Mouse (Mus musculus) limb, embryonic 12.5 days (tissue): ENCODE results near the gene Tnrc6c. TPM values are rescaled to one million over a fixed set of nuclear protein-coding genes. Genes with fewer than 3 reads are reported as not detected.

ENCODE experiments used
- ATAC-seq: fragments of 200-750 bp; cut with Nextera tagmentation; 2 replicates; pipeline ENCODE4 v1.8.0; 2017; ENCODE audit warnings: low read depth, moderate TSS enrichment; ENCODE audit not compliant: insufficient number of reproducible peaks, insufficient read depth, low FRiP score, low TSS enrichment
- H3K27ac ChIP-seq: fragments of 300-500 bp; sonication (generic); 2 replicates; pipeline ENCODE4 v1.5.1; 2016; ENCODE audit warnings: mild to moderate bottlenecking, moderate library complexity
- H3K27me3 ChIP-seq: fragments of 300-500 bp; sonication (generic); 2 replicates; pipeline ENCODE4 v1.6.1; 2016; ENCODE audit warnings: mild to moderate bottlenecking, moderate library complexity
- H3K36me3 ChIP-seq: fragments of 300-500 bp; sonication (generic); 2 replicates; pipeline ENCODE4 v1.6.1; 2016; ENCODE audit warnings: mild to moderate bottlenecking, moderate library complexity
- H3K4me1 ChIP-seq: fragments of 300-500 bp; sonication (generic); replicated peaks from 2 replicates; pipeline ENCODE4 v1.6.1; 2016
- H3K4me2 ChIP-seq: fragments of 300-500 bp; sonication (generic); 2 replicates; pipeline ENCODE4 v1.6.1; 2016; ENCODE audit warnings: mild to moderate bottlenecking, moderate library complexity
- H3K4me3 ChIP-seq: fragments of 300-500 bp; sonication (generic); replicated peaks from 2 replicates; pipeline ENCODE4 v1.5.1; 2016; ENCODE audit warnings: mild to moderate bottlenecking
- H3K9ac ChIP-seq: fragments of 300-500 bp; sonication (generic); replicated peaks from 2 replicates; pipeline ENCODE4 v1.6.1; 2016; ENCODE audit warnings: mild to moderate bottlenecking, moderate library complexity
- H3K9me3 ChIP-seq: fragments of 300-500 bp; sonication (generic); 2 replicates; pipeline ENCODE4 v1.6.1; 2016; ENCODE audit warnings: mild to moderate bottlenecking, moderate library complexity
- WGBS: fragments of 180-500 bp; shearing (Covaris S2); methylation state at CpG from one replicate; pipeline ENCODE4 v1.1.7; 2016; 5-methylcytosine and 5-hydroxymethylcytosine counted together
- polyA plus RNA-seq: library from polyadenylated mRNA; unstranded; fragments of >200 nt; fragmentation: Nextera tagmentation; extraction: Ambion mirVana; gene quantifications from 2 replicates; pipeline ENCODE4 v1.2.1, GENCODE M21; 2016

The Tnrc6c gene
- polyA plus RNA-seq, 1 experiment from 2014 or later, result 22.6 TPM

DNA sequence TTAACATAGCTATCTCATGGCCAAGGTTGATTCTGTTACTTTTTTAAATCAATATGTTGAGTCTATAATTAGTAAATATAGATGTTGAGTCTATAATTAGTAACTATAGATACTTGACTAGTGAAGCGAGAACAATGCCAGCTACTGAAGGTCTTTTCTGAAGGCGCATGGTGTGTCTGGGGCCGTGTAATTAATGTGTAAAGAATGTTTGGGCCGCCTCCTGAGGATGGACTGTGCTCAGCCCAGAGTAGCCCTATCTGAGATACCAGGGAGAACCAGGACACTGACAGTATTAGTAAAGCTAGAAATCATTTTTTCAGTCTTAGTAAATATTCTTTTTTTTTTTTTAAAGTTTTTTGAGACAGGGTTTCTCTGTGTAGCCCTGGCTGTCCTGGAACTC, 46.8 kb downstream of the Tnrc6c start:
- Histone ChIP-seq H3K9ac (no peak overlapping the region), H3K4me1 (peaks cover 12% of the 10 kb centered on the region), H3K27ac (no peak overlapping the region), H3K4me3 (no peak overlapping the region), H3K9me3 (peaks cover 6% of the 10 kb centered on the region), H3K4me2 (no peak overlapping the region), H3K36me3 (peaks cover 26% of the 10 kb centered on the region), H3K27me3 (no peaks in the 10 kb centered on the region)
- 83% methylated on average over 4 of the region's 4 CpGs for WGBS
- ATAC-seq, result no peak

DNA sequence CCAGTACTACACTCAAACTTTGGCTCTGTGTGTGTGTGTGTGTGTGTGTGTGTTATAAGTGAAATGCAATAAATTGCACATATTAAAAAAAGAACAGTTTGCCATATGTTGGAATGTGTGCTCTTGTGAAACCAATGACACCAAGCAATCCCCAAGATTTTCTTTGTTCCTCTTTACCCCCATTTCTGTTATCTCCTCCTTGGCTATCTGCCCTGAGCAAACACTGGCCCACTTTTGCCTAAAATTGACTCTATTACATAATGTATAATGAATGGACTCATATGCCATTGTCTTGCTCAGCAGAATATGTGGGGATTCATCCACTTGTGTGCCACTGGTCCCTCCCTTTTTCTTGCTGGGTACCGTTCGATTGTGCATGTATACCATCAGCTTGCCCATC, 52.2 kb downstream of the Tnrc6c start:
- Histone ChIP-seq H3K27ac (no peak overlapping the region), H3K4me3 (no peak overlapping the region), H3K9ac (no peak overlapping the region), H3K4me2 (no peak overlapping the region), H3K36me3 (peaks cover 38% of the 10 kb centered on the region), H3K9me3 (peaks cover 6% of the 10 kb centered on the region), H3K4me1 (no peaks in the 10 kb centered on the region), H3K27me3 (no peaks in the 10 kb centered on the region)
- ATAC-seq, result no peak
- 93% methylated on average over 2 of the region's 2 CpGs for WGBS

DNA sequence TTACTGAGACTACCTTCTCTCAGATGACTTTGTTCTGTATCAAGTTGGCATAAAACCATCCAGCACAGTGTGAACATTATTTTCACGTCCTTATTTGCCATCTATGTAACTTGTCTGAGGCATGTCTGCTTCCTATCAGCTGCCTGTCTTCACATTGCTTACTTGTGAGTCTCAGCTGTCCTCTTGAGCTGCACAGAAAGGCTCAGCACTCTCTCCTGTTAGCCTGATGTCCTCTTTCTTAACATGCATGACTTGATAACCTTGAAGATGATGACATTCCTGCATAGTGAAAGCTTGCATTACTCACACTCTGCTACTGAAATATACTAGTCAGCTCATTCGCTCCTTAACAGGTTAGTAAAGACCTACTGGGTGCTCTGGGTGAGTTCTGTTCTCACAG, 53.1 kb downstream of the Tnrc6c start:
- ATAC-seq, result no peak
- Histone ChIP-seq H3K36me3 (peaks cover 36% of the 10 kb centered on the region), H3K9me3 (peaks cover 6% of the 10 kb centered on the region), H3K4me2 (no peak overlapping the region), H3K4me1 (no peaks in the 10 kb centered on the region), H3K9ac (no peak overlapping the region), H3K27me3 (no peaks in the 10 kb centered on the region), H3K27ac (no peak overlapping the region), H3K4me3 (no peak overlapping the region)
- 87% methylated on average over 2 of the region's 2 CpGs for WGBS

DNA sequence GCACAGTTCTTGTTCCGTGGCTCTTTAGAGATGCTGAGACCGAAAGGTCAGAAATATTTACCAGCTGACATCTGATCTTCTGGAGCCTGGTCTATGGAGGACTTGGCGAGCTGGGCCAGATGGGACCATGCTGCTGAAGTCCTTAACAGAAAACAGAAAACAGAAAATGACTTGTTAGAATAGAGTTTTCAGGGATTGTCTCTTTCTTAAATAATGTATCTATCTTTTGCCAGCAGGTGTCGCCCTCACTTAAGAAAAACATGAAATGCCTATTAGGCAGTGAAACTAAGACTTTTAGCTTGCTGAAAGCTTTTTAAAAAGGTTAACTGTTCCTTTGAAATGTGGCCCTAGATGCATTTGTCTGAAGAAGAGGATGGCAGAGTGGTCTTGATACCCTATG, 55.2 kb downstream of the Tnrc6c start:
- Histone ChIP-seq H3K9me3 (no peaks in the 10 kb centered on the region; the same call in 1 of the 2 replicates), H3K4me3 (no peak overlapping the region), H3K9ac (no peak overlapping the region), H3K27me3 (no peaks in the 10 kb centered on the region), H3K4me2 (no peak overlapping the region), H3K27ac (no peak overlapping the region), H3K36me3 (peaks cover 36% of the 10 kb centered on the region), H3K4me1 (no peaks in the 10 kb centered on the region)
- 54% methylated on average over 4 of the region's 4 CpGs for WGBS
- no peak for ATAC-seq

DNA sequence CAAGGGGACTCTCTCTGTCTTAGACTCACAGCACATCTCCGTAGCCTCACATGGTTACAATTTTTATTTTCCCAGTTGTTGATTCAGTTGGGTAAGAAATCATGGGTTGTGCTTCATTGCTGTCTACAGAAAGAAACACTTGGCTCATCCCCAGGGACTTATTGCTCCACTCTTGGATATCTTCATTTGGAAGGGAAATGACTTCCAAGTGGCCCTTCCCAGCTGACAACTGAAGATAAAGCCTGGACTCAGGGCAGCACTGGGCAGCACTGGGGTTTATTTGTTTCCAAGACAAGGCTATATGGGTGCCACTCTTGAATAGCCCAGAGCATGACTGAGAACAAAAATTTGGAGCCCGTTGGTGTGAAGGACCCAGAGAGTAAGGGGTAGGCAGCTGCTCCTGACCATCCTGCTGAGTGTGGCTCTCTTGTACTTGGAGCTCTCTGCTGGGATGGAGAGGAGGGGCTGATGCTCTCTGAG, 56.8 kb downstream of the Tnrc6c start:
- H3K36me3 ChIP-seq, result peaks cover 51% of the 10 kb centered on the region

DNA sequence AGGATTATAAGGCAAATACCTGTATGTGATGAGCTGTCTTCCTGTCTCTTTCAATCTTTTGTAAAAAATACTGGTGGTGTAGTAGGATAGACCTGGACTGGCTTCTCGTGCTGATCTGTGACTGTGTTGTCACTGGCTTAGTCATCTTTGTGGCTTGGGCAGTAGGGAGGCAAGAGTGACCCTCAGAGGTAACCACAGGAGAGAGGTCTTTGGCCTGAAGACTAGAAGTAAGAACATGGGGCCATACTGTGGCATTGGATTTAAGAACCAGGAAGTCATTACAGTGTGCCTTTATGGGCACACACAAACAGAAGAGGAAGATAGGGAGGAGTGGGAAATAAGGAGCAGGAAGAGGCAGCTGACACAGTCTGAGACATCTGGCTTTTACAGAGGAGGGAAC, 58.0 kb downstream of the Tnrc6c start:
- Histone ChIP-seq H3K27me3 (no peaks in the 10 kb centered on the region), H3K4me1 (no peaks in the 10 kb centered on the region), H3K9ac (no peak overlapping the region), H3K4me3 (no peak overlapping the region), H3K27ac (no peak overlapping the region), H3K4me2 (no peak overlapping the region), H3K36me3 (peaks cover 56% of the 10 kb centered on the region), H3K9me3 (no peaks in the 10 kb centered on the region; the same call in 1 of the 2 replicates)
- WGBS, result 94% methylated on average over 1 of the region's 1 CpGs
- no peak for ATAC-seq

More for the DNA sequence above, 56.8 kb downstream of the Tnrc6c start:
- H3K9ac ChIP-seq, result no peak overlapping the region
- WGBS, result 94% methylated on average over 2 of the region's 2 CpGs
- no peaks in the 10 kb centered on the region for H3K27me3 ChIP-seq
- H3K4me1 ChIP-seq, result no peaks in the 10 kb centered on the region
- H3K4me2 ChIP-seq, result no peak overlapping the region
- H3K27ac ChIP-seq, result no peak overlapping the region
- no peak for ATAC-seq
- no peaks in the 10 kb centered on the region; the same call in 1 of the 2 replicates for H3K9me3 ChIP-seq
- no peak overlapping the region for H3K4me3 ChIP-seq

DNA sequence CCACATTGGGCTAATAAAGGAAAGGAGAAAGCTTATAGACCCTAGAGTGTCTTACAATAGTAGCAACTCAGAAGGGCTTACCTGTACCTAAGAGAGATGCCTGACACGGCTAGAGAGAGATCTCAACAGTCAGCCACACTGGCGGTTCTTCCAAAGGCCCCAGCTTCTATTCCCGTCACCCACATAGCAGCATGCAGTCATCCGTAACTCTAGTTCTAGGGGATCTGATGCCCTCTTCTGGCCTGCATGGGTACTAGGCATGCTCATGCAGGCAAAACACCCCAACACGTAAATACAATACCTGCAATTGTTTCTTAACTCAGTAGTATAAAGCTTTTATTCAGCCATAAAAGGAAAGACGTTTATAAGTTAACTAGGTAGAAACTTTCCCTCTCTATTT, 59.3 kb downstream of the Tnrc6c start:
- no peak overlapping the region for H3K9ac ChIP-seq
- no peak overlapping the region for H3K4me3 ChIP-seq
- no peaks in the 10 kb centered on the region for H3K27me3 ChIP-seq
- no peak overlapping the region for H3K27ac ChIP-seq
- no peaks in the 10 kb centered on the region for H3K4me1 ChIP-seq
- peaks cover 66% of the 10 kb centered on the region for H3K36me3 ChIP-seq
- ATAC-seq, result no peak
- no peak overlapping the region for H3K4me2 ChIP-seq
- 94% methylated on average over 6 of the region's 6 CpGs for WGBS
- no peaks in the 10 kb centered on the region; the same call in 1 of the 2 replicates for H3K9me3 ChIP-seq

DNA sequence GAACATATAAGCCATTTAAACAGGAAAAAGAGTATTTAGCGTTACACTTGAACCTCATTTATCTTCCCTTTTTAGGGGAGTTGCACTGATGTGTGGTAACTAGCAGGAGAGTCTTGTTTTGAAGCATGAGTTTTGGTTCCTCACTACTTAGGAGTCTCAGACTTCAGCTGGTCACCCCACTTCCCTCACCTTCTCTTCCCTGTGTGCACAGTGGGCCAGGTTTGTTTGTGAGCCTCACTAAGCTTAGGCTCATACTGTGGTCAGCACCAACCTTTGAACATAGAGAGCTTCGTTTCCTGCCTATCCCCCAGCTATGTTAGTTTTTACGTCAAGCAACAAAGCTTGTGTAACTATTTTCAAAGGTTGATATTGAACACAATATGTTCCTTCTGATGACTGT, 64.7 kb downstream of the Tnrc6c start:
- no peak for ATAC-seq
- Histone ChIP-seq H3K4me2 (no peak overlapping the region), H3K27me3 (no peaks in the 10 kb centered on the region), H3K9ac (no peak overlapping the region), H3K27ac (no peak overlapping the region), H3K4me3 (no peak overlapping the region), H3K9me3 (no peaks in the 10 kb centered on the region), H3K4me1 (no peaks in the 10 kb centered on the region), H3K36me3 (peaks cover 97% of the 10 kb centered on the region)
- 94% methylated on average over 3 of the region's 3 CpGs for WGBS

DNA sequence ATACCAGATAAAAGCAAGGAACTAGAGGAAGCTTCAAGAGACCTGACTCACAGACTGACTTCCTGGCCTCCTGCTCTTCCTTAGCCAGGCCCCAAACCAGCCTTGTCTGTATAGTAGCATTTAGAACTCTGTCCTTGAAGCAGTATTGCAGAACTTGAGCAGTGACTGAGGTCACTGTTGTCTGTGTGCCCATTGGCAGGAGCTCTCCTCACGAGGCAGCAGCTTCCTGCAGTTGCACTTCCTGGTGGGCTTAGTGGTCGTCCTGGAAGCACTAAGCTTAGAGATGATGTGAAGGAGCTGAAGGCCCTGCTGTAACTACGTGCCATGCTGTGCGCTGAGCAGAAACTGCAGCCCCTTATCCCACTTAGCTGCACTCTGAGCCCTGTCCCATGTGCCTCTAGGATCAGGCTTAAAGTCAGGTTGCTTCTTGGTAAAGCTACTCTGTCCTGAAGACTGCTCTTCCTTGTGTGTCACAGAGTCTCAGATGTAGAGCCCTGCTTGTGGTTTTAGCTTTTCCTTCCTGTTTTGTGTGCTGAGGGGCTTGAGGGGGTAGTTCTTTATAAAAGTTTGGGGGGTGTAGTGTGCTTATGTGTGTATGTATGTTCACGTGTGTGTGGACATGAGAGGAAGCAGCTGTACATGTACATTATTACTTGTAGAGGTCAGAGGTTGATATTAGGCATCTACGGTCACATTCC, 70.7 kb downstream of the Tnrc6c start:
- no peak for ATAC-seq
- peaks cover 61% of the 10 kb centered on the region for H3K36me3 ChIP-seq
- H3K9me3 ChIP-seq, result no peaks in the 10 kb centered on the region
- no peaks in the 10 kb centered on the region for H3K27me3 ChIP-seq
- H3K4me2 ChIP-seq, result no peak overlapping the region
- H3K27ac ChIP-seq, result no peak overlapping the region
- H3K4me3 ChIP-seq, result no peak overlapping the region
- H3K9ac ChIP-seq, result no peak overlapping the region
- H3K4me1 ChIP-seq, result peaks cover 6% of the 10 kb centered on the region; the same call in 1 of the 2 replicates
- 87% methylated on average over 6 of the region's 6 CpGs for WGBS

DNA sequence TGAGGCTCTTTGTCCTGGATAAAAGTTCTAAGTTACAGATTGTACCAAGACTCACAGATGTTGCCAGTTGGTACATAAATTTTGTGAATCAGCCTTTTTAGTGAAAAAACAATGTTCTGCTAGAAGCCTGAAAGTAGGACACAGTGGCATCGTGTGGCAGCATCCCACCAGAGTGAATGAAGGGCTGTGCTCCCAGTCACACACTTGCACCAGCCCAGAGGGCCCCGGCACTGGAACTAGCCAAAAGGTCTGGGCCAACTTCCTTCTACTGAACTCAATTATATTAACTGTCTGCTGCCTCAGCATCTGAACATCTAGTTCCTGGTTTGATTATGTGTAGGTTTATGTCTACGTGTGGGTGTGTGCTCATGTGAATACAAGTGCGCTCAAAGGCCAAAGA, 72.9 kb downstream of the Tnrc6c start:
- 92% methylated on average over 4 of the region's 4 CpGs for WGBS

DNA sequence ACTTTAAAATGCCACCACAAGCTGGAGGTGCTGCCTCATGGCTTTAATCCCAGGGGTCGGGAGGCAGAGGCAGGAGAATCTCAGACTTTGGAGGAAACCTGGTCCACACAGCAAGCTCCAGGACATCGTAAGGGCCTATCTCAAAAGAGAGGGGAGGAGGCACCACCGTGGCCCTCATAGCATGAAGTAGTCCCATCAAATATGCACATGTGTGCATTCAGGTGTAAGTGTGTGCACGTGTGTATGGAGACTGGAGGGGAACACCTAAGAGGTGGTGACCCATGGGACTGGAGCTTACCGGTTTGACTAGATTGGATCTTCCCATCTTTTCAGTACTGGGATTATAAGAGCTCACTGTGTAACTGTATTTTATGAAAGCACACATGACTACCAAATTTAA, 74.2 kb downstream of the Tnrc6c start:
- no peak for ATAC-seq
- no peak overlapping the region for H3K9ac ChIP-seq
- whole genome bisulfite sequencing, result 91% methylated on average over 5 of the region's 5 CpGs
- H3K27me3 ChIP-seq, result no peaks in the 10 kb centered on the region
- peaks cover 8% of the 10 kb centered on the region; the same call in 1 of the 2 replicates for H3K4me1 ChIP-seq
- no peak overlapping the region for H3K4me2 ChIP-seq
- no peaks in the 10 kb centered on the region for H3K9me3 ChIP-seq
- H3K36me3 ChIP-seq, result peaks cover 39% of the 10 kb centered on the region
- peak overlapping the region; percentile 54 for H3K27ac ChIP-seq
- no peak overlapping the region for H3K4me3 ChIP-seq

More for the DNA sequence above, 72.9 kb downstream of the Tnrc6c start:
- Histone ChIP-seq H3K9me3 (no peaks in the 10 kb centered on the region), H3K36me3 (peaks cover 41% of the 10 kb centered on the region), H3K27me3 (no peaks in the 10 kb centered on the region), H3K4me1 (peaks cover 8% of the 10 kb centered on the region; the same call in 1 of the 2 replicates), H3K27ac (no peak overlapping the region), H3K9ac (no peak overlapping the region), H3K4me3 (no peak overlapping the region), H3K4me2 (no peak overlapping the region)
- no peak for ATAC-seq

DNA sequence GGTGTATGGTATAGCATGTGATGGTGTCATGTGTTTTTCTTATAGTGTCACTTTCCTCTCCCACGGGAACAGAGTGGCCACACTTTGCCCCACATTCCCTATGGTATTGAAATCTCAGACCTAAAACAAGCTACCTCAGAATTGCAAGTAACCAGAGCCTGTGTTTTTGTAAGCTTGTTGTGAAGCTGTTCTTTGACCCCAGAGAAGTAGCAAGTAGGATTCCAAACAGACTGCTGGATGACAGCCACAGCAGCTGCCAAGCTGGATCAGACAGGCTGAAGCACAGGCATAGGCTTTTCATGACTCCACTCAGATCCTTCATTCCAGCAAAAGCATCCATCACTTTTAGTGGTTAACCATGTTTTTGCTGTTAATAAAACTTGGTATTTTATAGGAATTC, 74.8 kb downstream of the Tnrc6c start:
- Histone ChIP-seq H3K27ac (peak overlapping the region; percentile 54), H3K36me3 (peaks cover 39% of the 10 kb centered on the region), H3K9me3 (no peaks in the 10 kb centered on the region), H3K4me1 (peaks cover 8% of the 10 kb centered on the region; the same call in 1 of the 2 replicates), H3K27me3 (no peaks in the 10 kb centered on the region), H3K4me2 (no peak overlapping the region), H3K4me3 (no peak overlapping the region), H3K9ac (no peak overlapping the region)
- ATAC-seq, result no peak
- WGBS, result 71% methylated on average over 1 of the region's 1 CpGs
